11 mouse cellular contexts compared by ENCODE assay signal in genomic region chr3:121720801-121721690, GRCm38 (mm10). TPM values are rescaled to one million over a fixed set of nuclear protein-coding genes. Genes with fewer than 3 reads are reported as not detected.
DNase-seq lines count a peak whose midpoint lies in the region; ATAC-seq and TF ChIP-seq lines count a peak whose summit lies in the region.
"Had no signal": no experiment of that assay in that cellular context is flagged by ENCODE, and none has a peak within 500 bp of the region (broad histone marks: within the 10 kb centered on the region; RNA-seq: fewer than 3 reads in every experiment).

No protein-coding gene starts in this region.

- no peak overlapping the region for H3K4me3 ChIP-seq in C2C12 (ENCODE audit: insufficient read depth, poor library complexity, severe bottlenecking)
- no peak overlapping the region for H3K4me3 ChIP-seq in midbrain, embryonic 12.5 days

- no peaks in the 10 kb centered on the region for H3K27me3 ChIP-seq in C2C12 (ENCODE audit: control insufficient read depth, insufficient read depth, insufficient read length)
- peaks cover 57% of the 10 kb centered on the region for H3K27me3 ChIP-seq in midbrain, embryonic 12.5 days

- WGBS in midbrain, embryonic 12.5 days, result 52% methylated on average over 14 of the region's 14 CpGs

- no peak for TF ChIP-seq CTCF in C2C12 (IDR thresholded peaks at IDR 0.05; ENCODE audit: control insufficient read depth, insufficient read depth, insufficient read length)

- H3K4me1 ChIP-seq in midbrain, embryonic 12.5 days, result peaks cover 28% of the 10 kb centered on the region

- H3K79me3 ChIP-seq in C2C12 (ENCODE audit: low read depth), result peaks cover 21% of the 10 kb centered on the region

- H3K9ac ChIP-seq in midbrain, embryonic 12.5 days (replicated peaks), result no peak overlapping the region

- H3ac ChIP-seq in C2C12 (ENCODE audit: control insufficient read depth, insufficient read length, low read depth), result peak overlapping the region; percentile 12

- H3K4me2 ChIP-seq in midbrain, embryonic 12.5 days (replicated peaks), result peak overlapping the region; percentile 26

- no peak overlapping the region; the same call in 1 of the 2 replicates for H3K27ac ChIP-seq in midbrain, embryonic 12.5 days (replicated peaks)

- peak; percentile 35; the same call in 1 of the 2 replicates for ATAC-seq in midbrain, embryonic 12.5 days (ENCODE audit: low FRiP score, low read depth)

- peak; percentile 41 for DNase-seq in kidney, adult 9 months
- DNase-seq in kidney, postnatal 36 days, result no peak
- peak; percentile 72 for DNase-seq in adipocyte (ENCODE audit: low spot score)
- no peak for DNase-seq in right cerebral cortex, postnatal 14 days
- no peak for DNase-seq in gastrocnemius, adult 18-20 months (ENCODE audit: low spot score)
- DNase-seq: embryo, embryonic 11 days had no signal

- H3K36me3 ChIP-seq in C2C12 (ENCODE audit: control insufficient read depth, insufficient read depth), result peaks cover 18% of the 10 kb centered on the region
- H3K36me3 ChIP-seq in midbrain, embryonic 12.5 days, result no peaks in the 10 kb centered on the region

- H3K9me3 ChIP-seq in midbrain, embryonic 12.5 days, result no peaks in the 10 kb centered on the region

- peaks cover 38% of the 10 kb centered on the region for H3K79me2 ChIP-seq in C2C12 (ENCODE audit: control insufficient read depth, insufficient read depth)

TF ChIP-seq in C2C12, 6 proteins besides CTCF, POLR2A, EP300 and RAD21:
- TF ChIP-seq USF1 (IDR thresholded peaks at IDR 0.05; ENCODE audit: low read depth) (no peak), FOSL1 (IDR thresholded peaks at IDR 0.05; ENCODE audit: insufficient read depth, low read length, poor library complexity, severe bottlenecking) (no peak), MYOD1 (IDR thresholded peaks at IDR 0.05; ENCODE audit: control insufficient read depth, insufficient read length, low read depth) (peak; percentile 12), MAX (IDR thresholded peaks at IDR 0.05) (no peak), CEBPB (IDR thresholded peaks at IDR 0.05; ENCODE audit: low read depth) (no peak), MYOG (IDR thresholded peaks at IDR 0.05; ENCODE audit: control insufficient read depth, extremely low read depth, insufficient read length) (no peak)

RNA-seq across cellular contexts. Expression of gene F3, which starts 2.3 kb away (rescaled TPM):
- 15.6 TPM for polyA plus RNA-seq in C2C12 (2012; fragmentation: generic; extraction: Trizol)
- polyA plus RNA-seq in midbrain, embryonic 12.5 days (2016; fragmentation: Nextera tagmentation; extraction: Ambion mirVana), result 5.0 and 6.4 TPM in 2 replicates
- 1 to 10 TPM; 3.3 to 7.9 TPM for total RNA-seq in gastrocnemius, adult 18-20 months (2021)

RNA-seq across cellular contexts. Expression of gene 4930432M17Rik, which starts 50.5 kb away (rescaled TPM):
- polyA plus RNA-seq in C2C12 (2012; fragmentation: generic; extraction: Trizol), result not detected
- not detected in 2 replicates for polyA plus RNA-seq in midbrain, embryonic 12.5 days (2016; fragmentation: Nextera tagmentation; extraction: Ambion mirVana)
- total RNA-seq in gastrocnemius, adult 18-20 months (2021), result not detected
- total RNA-seq: heart, adult 8-10 months; left cerebral cortex, adult 8-10 months had no signal
- polyA plus RNA-seq: neural tube, embryonic 11.5 days had no signal

Comparison
In these comparisons a context has a peak if more than half of its experiments do, and no peak if none do; other contexts are left out.
1. DNase-seq: peak in kidney, adult 9 months (single experiment) and adipocyte (single experiment); none in kidney, postnatal 36 days (0 of 2), right cerebral cortex, postnatal 14 days (single experiment) and gastrocnemius, adult 18-20 months (single experiment).